Mouse (Mus musculus) kidney, postnatal 14 days (tissue): ENCODE measurements around the gene Lenep.

Experiments
- DNase-seq: peaks from one replicate; pipeline ENCODE4 v3.0.0; 2022; ENCODE audit warnings: mixed read lengths

The Lenep gene

GRCm38 (mm10) chr3:89373581-89374231 is 28.9 kb downstream of the Lenep start:
- no peak for DNase-seq

- DNase-seq: no peak
Measured at GRCm38 (mm10) chr3:89367338-89367737, 35.3 kb downstream of the Lenep start.

DNA sequence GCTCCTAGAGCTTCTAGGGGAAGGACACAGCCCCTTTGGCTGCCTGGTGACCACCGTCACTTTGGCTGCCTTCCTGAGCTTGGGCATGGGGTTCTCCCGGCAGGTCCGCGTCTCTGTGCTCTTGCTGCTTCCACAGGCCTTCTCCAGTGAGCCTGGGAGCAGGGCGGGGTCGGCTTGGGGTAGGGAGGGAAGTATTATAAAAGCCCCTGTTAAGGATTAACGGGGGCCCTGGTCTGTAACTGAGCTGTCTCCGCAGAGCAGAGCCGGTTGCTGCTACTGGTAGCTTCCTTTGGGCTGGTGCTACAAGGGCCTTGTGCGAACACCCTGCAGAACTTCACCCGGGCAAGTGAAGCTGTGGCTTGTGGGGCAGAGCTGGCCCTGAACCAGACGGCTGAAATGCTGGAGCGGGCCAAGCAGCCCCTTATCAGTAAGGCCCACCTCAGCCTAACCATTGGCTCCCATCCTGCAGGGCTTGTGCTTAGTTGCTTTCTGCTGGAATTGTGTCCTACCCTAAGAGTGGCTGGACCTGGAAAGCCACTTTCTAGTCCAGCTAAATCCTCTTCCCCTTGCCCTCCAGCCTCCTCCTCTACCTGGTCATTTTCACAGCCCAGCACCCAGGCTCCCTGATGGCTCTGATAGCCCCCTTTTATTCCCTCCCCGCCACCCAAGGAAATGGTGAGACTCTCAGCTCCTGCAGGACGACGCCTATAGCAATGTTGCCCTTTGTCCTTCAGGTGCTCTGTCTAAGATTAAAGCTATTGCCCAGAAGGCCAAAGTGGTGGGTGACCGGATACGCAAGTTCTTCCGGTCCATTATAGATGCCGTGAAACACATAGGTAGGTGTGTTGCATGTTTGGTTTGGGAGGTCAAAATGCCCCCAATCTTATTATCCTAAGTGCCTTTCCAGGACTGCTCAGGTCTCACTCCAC is 36.8 kb downstream of the Lenep start:
- no peak for DNase-seq

DNA sequence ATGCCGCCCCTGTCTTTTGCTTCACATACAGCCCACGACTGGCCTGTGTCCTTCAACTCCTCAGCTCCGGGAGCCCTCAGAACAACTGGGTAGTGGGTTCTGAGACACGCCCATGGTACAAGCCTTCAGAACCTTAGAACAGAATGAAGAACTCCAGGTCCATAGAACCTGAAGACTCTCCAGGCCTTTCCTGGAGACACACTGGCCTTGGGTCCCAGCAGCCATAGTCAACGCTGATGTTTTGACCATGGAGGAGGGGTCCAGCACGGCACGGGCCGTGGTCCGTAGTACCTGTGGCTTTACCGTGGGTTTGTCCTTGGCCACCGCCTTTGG is 37.5 kb downstream of the Lenep start, which contains the start of gene Dcst1:
TSS of gene Dcst1 (minus strand) at position 101 of the 333 bp plus-strand sequence.
- no peak for DNase-seq

- no peak for DNase-seq
Measured at GRCm38 (mm10) chr3:89364631-89365030, 38.0 kb downstream of the Lenep start.

DNA sequence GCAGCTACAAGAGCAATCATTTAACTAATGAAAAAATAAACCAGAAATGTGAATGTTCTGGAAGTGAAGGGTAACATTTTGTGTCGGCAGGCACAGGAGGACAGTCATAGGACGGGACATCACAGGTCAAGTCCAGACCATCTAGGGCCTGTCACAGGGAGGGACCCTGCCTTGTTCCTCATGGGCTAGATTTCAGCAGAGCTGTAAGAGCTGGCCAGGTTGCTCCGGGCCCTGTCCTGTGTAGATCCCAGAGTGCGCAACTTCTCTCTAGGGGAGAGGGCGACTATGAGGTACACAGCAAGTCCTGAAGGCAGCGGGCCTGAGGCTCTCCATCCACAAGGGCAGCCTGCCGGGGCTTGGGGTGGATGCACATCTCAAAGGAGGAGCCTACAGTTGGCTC is 40.9 kb downstream of the Lenep start, which contains the start of gene Dcst2:
TSS of gene Dcst2 (plus strand) at position 301 of the 400 bp plus-strand sequence.
- no peak for DNase-seq

DNA sequence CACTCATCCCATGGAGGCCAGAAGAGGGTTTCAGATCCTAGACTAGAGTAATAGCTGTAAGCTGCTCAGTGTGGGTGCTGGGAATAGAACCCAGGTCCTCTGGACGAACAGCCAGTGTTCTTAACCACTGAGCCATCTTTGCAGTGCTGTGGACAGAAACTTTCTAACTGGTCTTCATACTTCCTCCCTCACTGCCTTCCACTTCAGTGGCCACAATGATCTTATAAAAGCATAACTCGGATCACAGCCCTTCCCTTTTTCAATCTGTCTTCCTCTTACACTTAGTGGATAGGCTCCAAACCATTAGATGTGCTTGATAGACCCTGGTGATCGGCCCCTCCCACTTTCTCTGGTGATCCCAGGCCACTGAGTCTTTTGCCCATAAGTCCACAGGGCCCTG is 42.4 kb downstream of the Lenep start:
- DNase-seq: no peak

- DNase-seq: no peak
Measured at GRCm38 (mm10) chr3:89359630-89360029, 43.0 kb downstream of the Lenep start.

DNA sequence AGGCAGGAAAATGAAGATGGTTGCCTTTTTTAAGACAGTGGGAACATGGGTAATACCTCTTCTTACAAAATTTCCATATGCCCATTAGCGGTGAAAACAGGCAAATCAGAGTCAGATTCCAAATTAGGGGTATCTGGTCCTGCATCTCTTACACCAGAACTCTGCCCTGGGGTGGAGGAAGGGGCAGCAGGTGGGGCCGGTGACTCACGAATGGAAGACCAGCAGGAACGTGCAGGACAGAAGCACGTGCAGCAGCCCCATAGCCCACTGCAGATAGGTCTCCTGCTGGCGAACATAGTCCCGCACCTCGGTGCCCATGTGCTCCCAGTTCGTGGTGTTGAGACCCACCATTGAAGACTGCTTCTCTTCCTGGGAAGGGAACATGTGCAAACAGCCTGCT is 46.6 kb downstream of the Lenep start:
- no peak for DNase-seq

GRCm38 (mm10) chr3:89355512-89355902 is 47.1 kb downstream of the Lenep start:
- peak; percentile 46 for DNase-seq

GRCm38 (mm10) chr3:89354816-89355511 is 47.6 kb downstream of the Lenep start:
- DNase-seq: peak; percentile 91

DNA sequence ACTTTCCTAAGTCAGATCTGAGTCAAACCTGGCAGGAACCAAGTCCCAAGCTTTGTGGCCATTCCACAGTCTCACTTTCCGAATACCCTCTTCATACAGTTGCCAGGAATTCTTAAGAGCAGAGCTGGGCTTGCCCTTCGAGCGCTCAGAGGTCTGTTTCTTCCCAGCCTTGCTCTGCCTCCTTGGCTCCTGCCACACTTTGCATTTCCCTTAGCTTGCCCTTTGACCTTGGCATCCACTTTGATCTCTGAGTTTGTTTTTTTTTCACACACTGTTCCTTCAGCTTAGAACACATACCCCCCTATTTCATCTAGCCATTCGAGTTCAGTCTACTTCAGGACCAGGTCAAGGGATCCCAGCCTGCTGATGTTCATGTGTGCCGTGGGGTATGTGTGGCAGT is 51.3 kb downstream of the Lenep start:
- DNase-seq: peak; percentile 55
